Mouse (Mus musculus): ENCODE measurements around the gene Chmp4b.

DNA sequence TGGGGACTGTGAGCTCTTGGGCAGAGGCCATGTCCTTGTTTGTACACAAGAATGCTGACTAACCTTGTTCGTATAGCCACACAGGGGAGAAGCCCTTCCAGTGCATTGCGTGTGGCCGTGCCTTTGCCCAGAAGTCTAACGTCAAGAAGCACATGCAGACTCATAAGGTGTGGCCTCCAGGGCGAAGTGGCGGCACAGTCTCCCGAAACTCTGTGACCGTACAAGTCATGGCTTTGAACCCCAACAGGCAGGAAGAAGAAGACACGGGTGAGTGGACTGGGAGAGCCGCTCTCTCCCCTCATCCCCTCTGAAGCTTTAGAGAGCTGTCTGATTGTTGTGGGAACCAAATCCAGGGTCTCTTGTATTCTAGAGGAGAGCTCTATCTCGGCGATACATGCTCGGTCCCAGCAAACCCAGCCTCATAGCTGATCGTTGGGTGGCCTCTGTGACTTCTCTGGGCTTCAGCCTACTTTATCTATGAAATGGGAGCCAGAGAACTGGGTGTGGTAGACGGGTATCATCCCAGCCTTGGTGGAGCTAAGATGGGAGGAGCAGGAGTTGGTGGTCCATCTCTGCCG is 19.2 kb upstream of the Chmp4b start:
- TF ChIP-seq CTCF (IDR thresholded peaks at IDR 0.05; ENCODE audit: low read depth), result no peak
- TF ChIP-seq EP300 (IDR thresholded peaks at IDR 0.05; ENCODE audit: low read depth), result no peak

Data from heart, postnatal 0 days (tissue).